ENCODE assay signal across 10 mouse cellular contexts in the genomic region with DNA sequence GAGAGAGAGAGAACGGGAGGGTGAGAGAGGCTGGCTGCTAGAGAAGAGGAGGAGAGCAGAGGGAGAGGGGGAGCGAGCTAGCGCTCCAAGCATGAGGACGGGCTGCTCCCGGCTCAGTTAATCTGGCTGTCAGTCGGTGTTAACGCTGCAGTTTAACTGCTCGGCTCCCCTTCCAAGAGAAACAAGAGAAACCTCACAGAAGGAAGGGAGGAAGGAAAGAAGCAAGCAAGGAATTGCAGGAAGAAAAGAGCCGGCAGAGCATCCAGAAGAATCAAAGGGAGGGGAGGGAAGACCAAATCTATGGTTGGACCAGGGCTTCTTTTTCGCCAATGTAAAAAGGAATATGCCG. TPM values are rescaled to one million over a fixed set of nuclear protein-coding genes. Genes with fewer than 3 reads are reported as not detected.
DNase-seq lines count a peak whose midpoint lies in the region; ATAC-seq and TF ChIP-seq lines count a peak whose summit lies in the region.
"Had no signal": no experiment of that assay in that cellular context is flagged by ENCODE, and none has a peak within 500 bp of the region (broad histone marks: within the 10 kb centered on the region; RNA-seq: fewer than 3 reads in every experiment).

No protein-coding gene starts in this region.

- no peak overlapping the region for H3K27ac ChIP-seq in kidney, embryonic 14.5 days (ENCODE audit: low read depth, low read length)
- no peak overlapping the region for H3K27ac ChIP-seq in kidney, adult 2 months (ENCODE audit: insufficient read depth, low read depth, low read length)
- peak overlapping the region; percentile 81 for H3K27ac ChIP-seq in forebrain, embryonic 16.5 days (ENCODE audit: low read length)
- H3K27ac ChIP-seq in midbrain, embryonic 11.5 days (ENCODE audit: low read depth, low read length): no peak overlapping the region
- H3K27ac ChIP-seq in stomach, embryonic 16.5 days (ENCODE audit: low read length): no peak overlapping the region

- peak overlapping the region; percentile 14; the same call in 1 of the 2 replicates for H3K4me3 ChIP-seq in kidney, embryonic 14.5 days (ENCODE audit: low read length)
- no peak overlapping the region for H3K4me3 ChIP-seq in kidney, adult 2 months (ENCODE audit: insufficient read depth, low read depth, low read length)
- H3K4me3 ChIP-seq in forebrain, embryonic 16.5 days (replicated peaks; ENCODE audit: low read length): peak overlapping the region; percentile 50
- peak overlapping the region; percentile 24 for H3K4me3 ChIP-seq in midbrain, embryonic 11.5 days (ENCODE audit: low read depth, low read length)
- peak overlapping the region; percentile 31 for H3K4me3 ChIP-seq in stomach, embryonic 16.5 days (replicated peaks; ENCODE audit: low read length)

- H3K4me1 ChIP-seq in kidney, embryonic 14.5 days (ENCODE audit: control insufficient read depth, insufficient read depth, low read length): no peaks in the 10 kb centered on the region
- H3K4me1 ChIP-seq in kidney, adult 2 months (ENCODE audit: control insufficient read depth, insufficient read depth, low read length): no peaks in the 10 kb centered on the region
- peaks cover 10% of the 10 kb centered on the region; the same call in 1 of the 2 replicates for H3K4me1 ChIP-seq in forebrain, embryonic 16.5 days (replicated peaks; ENCODE audit: control insufficient read depth, insufficient read depth, low read length)
- no peaks in the 10 kb centered on the region; the same call in 1 of the 2 replicates for H3K4me1 ChIP-seq in midbrain, embryonic 11.5 days (ENCODE audit: control insufficient read depth, insufficient read depth, low read length)
- H3K4me1 ChIP-seq in stomach, embryonic 16.5 days (ENCODE audit: control insufficient read depth, insufficient read depth, low read length): no peaks in the 10 kb centered on the region

- TF ChIP-seq POLR2A in kidney, adult 2 months (IDR thresholded peaks at IDR 0.05; ENCODE audit: low read depth, low read length): no peak

- DNase-seq in kidney, adult 2 months: no peak
- DNase-seq in layer of hippocampus, adult 18-20 months (ENCODE audit: low spot score in 2 of 2): peak; percentile 72 to 87
- peak; percentile 90 for DNase-seq in midbrain, embryonic 11.5 days (ENCODE audit: low spot score, missing footprints)
- no peak for DNase-seq in thymus, postnatal 14 days
- DNase-seq in natural killer cell, adult 2 months (ENCODE audit: low spot score in 2 of 2): no peak

- no peaks in the 10 kb centered on the region for H3K9me3 ChIP-seq in kidney, embryonic 14.5 days (ENCODE audit: control insufficient read depth, low read length)
- no peaks in the 10 kb centered on the region for H3K9me3 ChIP-seq in forebrain, embryonic 16.5 days (ENCODE audit: control insufficient read depth, low read length)
- no peaks in the 10 kb centered on the region for H3K9me3 ChIP-seq in midbrain, embryonic 11.5 days (ENCODE audit: control insufficient read depth, low read length)
- H3K9me3 ChIP-seq in stomach, embryonic 16.5 days (replicated peaks; ENCODE audit: control insufficient read depth, low read length): no peaks in the 10 kb centered on the region

- whole genome bisulfite sequencing in kidney, embryonic 14.5 days: 2% methylated on average over 11 of the region's 11 CpGs
- 4% methylated on average over 11 of the region's 11 CpGs for WGBS in kidney, adult 2 months
- WGBS in forebrain, embryonic 16.5 days: 0% methylated on average over 11 of the region's 11 CpGs
- WGBS in midbrain, embryonic 11.5 days: under 1% methylated on average over 11 of the region's 11 CpGs
- 4% methylated on average over 11 of the region's 11 CpGs for WGBS in stomach, embryonic 16.5 days

- TF ChIP-seq CTCF in kidney, adult 2 months (conservative IDR thresholded peaks at IDR 0.05; ENCODE audit: insufficient read depth, insufficient read length, low read depth, low read length): no peak

- H3K4me2 ChIP-seq in kidney, embryonic 14.5 days (replicated peaks; ENCODE audit: low read depth, low read length): peak overlapping the region; percentile 39
- H3K4me2 ChIP-seq in forebrain, embryonic 16.5 days (ENCODE audit: low read length): peak overlapping the region; percentile 57
- H3K4me2 ChIP-seq in midbrain, embryonic 11.5 days: peak overlapping the region; percentile 57
- peak overlapping the region; percentile 46 for H3K4me2 ChIP-seq in stomach, embryonic 16.5 days (ENCODE audit: low read depth, low read length)

- H3K36me3 ChIP-seq in kidney, embryonic 14.5 days (ENCODE audit: control insufficient read depth, insufficient read depth, low read length): no peaks in the 10 kb centered on the region
- H3K36me3 ChIP-seq in kidney, adult 2 months (ENCODE audit: control insufficient read depth, insufficient read depth, low read length): no peaks in the 10 kb centered on the region
- no peaks in the 10 kb centered on the region for H3K36me3 ChIP-seq in forebrain, embryonic 16.5 days (ENCODE audit: control insufficient read depth, insufficient read depth)
- H3K36me3 ChIP-seq in midbrain, embryonic 11.5 days (ENCODE audit: control insufficient read depth, insufficient read depth, low read length): no peaks in the 10 kb centered on the region
- H3K36me3 ChIP-seq in stomach, embryonic 16.5 days (ENCODE audit: control insufficient read depth, insufficient read depth, low read length): no peaks in the 10 kb centered on the region

- peak; percentile 78; the same call in 1 of the 2 replicates for ATAC-seq in kidney, embryonic 14.5 days (ENCODE audit: low FRiP score, low TSS enrichment)
- peak; percentile 93 for ATAC-seq in forebrain, embryonic 16.5 days
- no peak for ATAC-seq in midbrain, embryonic 11.5 days (ENCODE audit: low FRiP score)
- no peak for ATAC-seq in stomach, embryonic 16.5 days (ENCODE audit: insufficient read depth, low FRiP score)

- H3K9ac ChIP-seq in kidney, embryonic 14.5 days (ENCODE audit: low read depth, low read length): no peak overlapping the region
- peak overlapping the region; percentile 57 for H3K9ac ChIP-seq in forebrain, embryonic 16.5 days (replicated peaks; ENCODE audit: low read depth, low read length)
- H3K9ac ChIP-seq in midbrain, embryonic 11.5 days (ENCODE audit: low read length): peak overlapping the region; percentile 39
- H3K9ac ChIP-seq in stomach, embryonic 16.5 days (ENCODE audit: low read length): peak overlapping the region; percentile 26; the same call in 1 of the 2 replicates

- no peaks in the 10 kb centered on the region; the same call in none of the 2 replicates for H3K27me3 ChIP-seq in kidney, embryonic 14.5 days (ENCODE audit: control insufficient read depth, insufficient read depth, low read length)
- H3K27me3 ChIP-seq in kidney, adult 2 months (replicated peaks; ENCODE audit: control insufficient read depth, insufficient read depth, low read length): no peaks in the 10 kb centered on the region
- H3K27me3 ChIP-seq in forebrain, embryonic 16.5 days (replicated peaks; ENCODE audit: control insufficient read depth, insufficient read depth, low read length): no peaks in the 10 kb centered on the region
- H3K27me3 ChIP-seq in midbrain, embryonic 11.5 days (ENCODE audit: control insufficient read depth, insufficient read depth, low read length): peaks cover 2% of the 10 kb centered on the region; the same call in 1 of the 2 replicates
- H3K27me3 ChIP-seq in stomach, embryonic 16.5 days (ENCODE audit: control insufficient read depth, insufficient read depth, low read length): no peaks in the 10 kb centered on the region

RNA-seq across cellular contexts. Expression of gene Gria1, which starts 0.5 kb away (rescaled TPM):
- polyA plus RNA-seq in kidney, embryonic 14.5 days (2014; fragmentation: Nextera tagmentation; extraction: Ambion mirVana): 1.7 and 2.0 TPM in 2 replicates
- 0.10 and 0.17 TPM in 2 replicates for polyA plus RNA-seq in kidney, adult 2 months (2012; rRNA removed)
- 60.5 and 75.1 TPM in 2 replicates for polyA plus RNA-seq in forebrain, embryonic 16.5 days (2015; fragmentation: Nextera tagmentation; extraction: Ambion mirVana)
- total RNA-seq in layer of hippocampus, adult 18-20 months (2021): 100 to 1,000 TPM; 712 to 732 TPM
- 1.8 and 3.1 TPM in 2 replicates for polyA plus RNA-seq in midbrain, embryonic 11.5 days (2014; fragmentation: Nextera tagmentation; extraction: Ambion mirVana)
- 1.7 and 1.8 TPM in 2 replicates for polyA plus RNA-seq in stomach, embryonic 16.5 days (2015; fragmentation: Nextera tagmentation; extraction: Ambion mirVana)
- total RNA-seq: common myeloid progenitor, adult 5-6 weeks; neutrophil, adult 5-6 weeks had no signal

Comparison
In these comparisons a context has a peak if more than half of its experiments do, and no peak if none do; other contexts are left out.
1. ATAC-seq: peak in kidney, embryonic 14.5 days (single experiment) and forebrain, embryonic 16.5 days (single experiment); none in midbrain, embryonic 11.5 days (single experiment) and stomach, embryonic 16.5 days (single experiment).
2. DNase-seq: peak in layer of hippocampus, adult 18-20 months (2 of 2) and midbrain, embryonic 11.5 days (single experiment); none in kidney, adult 2 months (single experiment), thymus, postnatal 14 days (single experiment) and natural killer cell, adult 2 months (0 of 2).
3. RNA of gene Gria1, which starts 0.5 kb away (polyA plus RNA-seq): 60.5 to 75.1 TPM in forebrain, embryonic 16.5 days; 1.8 to 3.1 TPM in midbrain, embryonic 11.5 days, 1.7 to 1.8 TPM in stomach, embryonic 16.5 days, 1.7 to 2.0 TPM in kidney, embryonic 14.5 days and 0.10 to 0.17 TPM in kidney, adult 2 months; every median in the first group is over 10 times any median in the second.
4. Peak in every context shown above with its lines, with median percentiles within 50 percentile points of each other: H3K4me2 ChIP-seq.